Mouse (Mus musculus): ENCODE results near the gene Afap1l2. TPM values are rescaled to one million over a fixed set of nuclear protein-coding genes. Genes with fewer than 3 reads are reported as not detected.

Afap1l2 gene
- polyA plus RNA-seq, 1 experiment from 2014 or later, result 3.0 TPM

- 55% methylated on average over 9 of the region's 9 CpGs for WGBS
- H3K9me3 ChIP-seq (replicated peaks; ENCODE audit: control insufficient read depth, low read length), result no peaks in the 10 kb centered on the region
- no peak overlapping the region for H3K4me3 ChIP-seq (ENCODE audit: low read length)
- no peak overlapping the region for H3K9ac ChIP-seq (ENCODE audit: low read length)
- no peak overlapping the region for H3K4me2 ChIP-seq (ENCODE audit: low read depth, low read length)
- no peaks in the 10 kb centered on the region for H3K36me3 ChIP-seq (ENCODE audit: control insufficient read depth, insufficient read depth)
- ATAC-seq (replicated peaks; ENCODE audit: extremely low read depth, insufficient read depth, low FRiP score), result no peak
- H3K27me3 ChIP-seq (ENCODE audit: control insufficient read depth, insufficient read depth, low read length), result no peaks in the 10 kb centered on the region
- H3K4me1 ChIP-seq (ENCODE audit: control insufficient read depth, insufficient read depth, low read length), result 0 out of 2 replicates have a peak, but pooled peaks cover 2% of the 10 kb centered on the region
- no peak overlapping the region for H3K27ac ChIP-seq (ENCODE audit: low read length)
Observed at GRCm38 (mm10) chr19:56944211-56944610, 63.8 kb downstream of the Afap1l2 start.

DNA sequence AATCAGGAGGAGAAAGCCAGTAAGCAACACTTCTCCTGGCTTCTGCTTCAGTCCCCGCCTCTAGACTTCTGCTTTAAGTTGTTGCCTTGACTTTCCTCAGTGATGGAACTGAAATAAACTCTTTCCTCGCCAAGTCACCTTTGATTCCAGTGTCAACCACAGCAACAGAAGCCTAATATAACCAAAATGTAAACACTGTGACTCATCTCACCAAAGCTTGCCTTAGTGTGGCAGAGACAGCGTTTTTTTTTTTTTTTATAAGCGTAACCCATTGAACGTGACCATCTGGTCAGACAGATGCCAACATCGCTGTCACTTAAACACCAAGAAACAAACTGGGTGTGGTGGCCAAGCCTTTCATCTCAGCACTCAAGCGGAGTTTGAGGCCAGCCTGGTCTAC, 65.8 kb downstream of the Afap1l2 start:
- 91% methylated on average over 7 of the region's 7 CpGs for WGBS
- 0 out of 2 replicates have a peak, but pooled peaks cover 2% of the 10 kb centered on the region for H3K4me1 ChIP-seq (ENCODE audit: control insufficient read depth, insufficient read depth, low read length)

DNA sequence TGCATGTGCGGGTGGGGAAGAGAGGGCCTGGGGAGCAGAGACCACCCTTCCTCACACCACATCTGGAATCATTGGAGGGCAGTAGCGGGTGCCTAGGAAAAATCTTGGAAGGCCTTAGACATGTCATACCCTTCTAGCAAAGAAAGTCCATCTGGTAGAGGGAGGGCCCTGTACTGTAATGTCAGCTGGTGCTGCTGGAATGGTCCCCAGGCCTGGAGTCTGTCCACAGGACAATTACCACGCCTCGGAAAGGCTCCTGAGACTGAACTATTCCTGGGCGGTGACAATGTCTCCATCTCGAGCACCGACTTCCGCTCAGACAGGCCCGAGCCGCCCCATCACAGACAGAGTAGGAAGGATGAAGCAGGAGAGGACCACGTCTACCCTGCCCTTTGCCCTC, 67.5 kb downstream of the Afap1l2 start:
- H3K4me2 ChIP-seq (ENCODE audit: low read depth, low read length), result no peak overlapping the region
- 0 out of 2 replicates have a peak, but pooled peaks have one; percentile 41 for ATAC-seq (replicated peaks; ENCODE audit: extremely low read depth, insufficient read depth, low FRiP score)

More for the DNA sequence above, 65.8 kb downstream of the Afap1l2 start:
- no peak overlapping the region for H3K27ac ChIP-seq (ENCODE audit: low read length)
- no peaks in the 10 kb centered on the region for H3K27me3 ChIP-seq (ENCODE audit: control insufficient read depth, insufficient read depth, low read length)
- H3K36me3 ChIP-seq (ENCODE audit: control insufficient read depth, insufficient read depth), result no peaks in the 10 kb centered on the region
- H3K9me3 ChIP-seq (replicated peaks; ENCODE audit: control insufficient read depth, low read length), result 0 out of 2 replicates have a peak, but pooled peaks cover 2% of the 10 kb centered on the region
- H3K9ac ChIP-seq (ENCODE audit: low read length), result no peak overlapping the region
- ATAC-seq (replicated peaks; ENCODE audit: extremely low read depth, insufficient read depth, low FRiP score), result no peak
- H3K4me2 ChIP-seq (ENCODE audit: low read depth, low read length), result no peak overlapping the region
- no peak overlapping the region for H3K4me3 ChIP-seq (ENCODE audit: low read length)

DNA sequence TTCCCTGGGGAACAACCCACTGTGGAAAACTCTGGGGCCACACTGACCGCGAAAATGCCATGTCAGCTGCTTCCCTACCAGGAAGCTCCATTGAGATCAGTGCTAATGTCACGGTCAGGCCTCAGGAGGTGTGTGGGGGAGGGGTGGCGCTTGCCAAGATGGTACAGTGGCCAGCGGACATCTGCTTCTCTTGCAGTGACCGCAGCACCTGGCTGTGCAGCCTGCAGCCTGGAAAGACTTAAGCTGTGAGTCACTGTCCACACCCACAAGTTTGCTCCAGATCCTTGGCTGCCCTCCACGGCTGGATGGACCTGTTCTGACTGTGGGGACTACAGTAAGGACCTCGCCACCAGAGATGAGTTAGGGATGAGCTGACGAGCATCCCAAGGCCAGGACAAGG, 68.2 kb downstream of the Afap1l2 start:
- ATAC-seq (replicated peaks; ENCODE audit: extremely low read depth, insufficient read depth, low FRiP score), result no peak
- WGBS, result 66% methylated on average over 9 of the region's 9 CpGs
- H3K27me3 ChIP-seq (ENCODE audit: control insufficient read depth, insufficient read depth, low read length), result no peaks in the 10 kb centered on the region
- H3K36me3 ChIP-seq (ENCODE audit: control insufficient read depth, insufficient read depth), result no peaks in the 10 kb centered on the region
- no peak overlapping the region for H3K4me2 ChIP-seq (ENCODE audit: low read depth, low read length)
- H3K9me3 ChIP-seq (replicated peaks; ENCODE audit: control insufficient read depth, low read length), result 0 out of 2 replicates have a peak, but pooled peaks cover 2% of the 10 kb centered on the region
- no peak overlapping the region for H3K4me3 ChIP-seq (ENCODE audit: low read length)
- H3K27ac ChIP-seq (ENCODE audit: low read length), result no peak overlapping the region
- H3K4me1 ChIP-seq (ENCODE audit: control insufficient read depth, insufficient read depth, low read length), result 0 out of 2 replicates have a peak, but pooled peaks cover 2% of the 10 kb centered on the region
- H3K9ac ChIP-seq (ENCODE audit: low read length), result no peak overlapping the region

More for the DNA sequence above, 67.5 kb downstream of the Afap1l2 start:
- Histone ChIP-seq H3K27me3 (ENCODE audit: control insufficient read depth, insufficient read depth, low read length) (no peaks in the 10 kb centered on the region), H3K4me1 (ENCODE audit: control insufficient read depth, insufficient read depth, low read length) (0 out of 2 replicates have a peak, but pooled peaks cover 2% of the 10 kb centered on the region), H3K9me3 (replicated peaks; ENCODE audit: control insufficient read depth, low read length) (0 out of 2 replicates have a peak, but pooled peaks cover 2% of the 10 kb centered on the region), H3K9ac (ENCODE audit: low read length) (no peak overlapping the region), H3K36me3 (ENCODE audit: control insufficient read depth, insufficient read depth) (no peaks in the 10 kb centered on the region), H3K4me3 (ENCODE audit: low read length) (no peak overlapping the region), H3K27ac (ENCODE audit: low read length) (no peak overlapping the region)
- 73% methylated on average over 11 of the region's 11 CpGs for WGBS

- Histone ChIP-seq H3K4me1 (ENCODE audit: control insufficient read depth, insufficient read depth, low read length) (0 out of 2 replicates have a peak, but pooled peaks cover 2% of the 10 kb centered on the region), H3K27ac (ENCODE audit: low read length) (no peak overlapping the region), H3K4me3 (ENCODE audit: low read length) (no peak overlapping the region), H3K36me3 (ENCODE audit: control insufficient read depth, insufficient read depth) (no peaks in the 10 kb centered on the region), H3K9me3 (replicated peaks; ENCODE audit: control insufficient read depth, low read length) (0 out of 2 replicates have a peak, but pooled peaks cover 2% of the 10 kb centered on the region), H3K9ac (ENCODE audit: low read length) (no peak overlapping the region), H3K27me3 (ENCODE audit: control insufficient read depth, insufficient read depth, low read length) (no peaks in the 10 kb centered on the region), H3K4me2 (ENCODE audit: low read depth, low read length) (no peak overlapping the region)
- no peak for ATAC-seq (replicated peaks; ENCODE audit: extremely low read depth, insufficient read depth, low FRiP score)
- 91% methylated on average over 5 of the region's 5 CpGs for WGBS
Observed at GRCm38 (mm10) chr19:56937911-56938310, 70.1 kb downstream of the Afap1l2 start.

DNA sequence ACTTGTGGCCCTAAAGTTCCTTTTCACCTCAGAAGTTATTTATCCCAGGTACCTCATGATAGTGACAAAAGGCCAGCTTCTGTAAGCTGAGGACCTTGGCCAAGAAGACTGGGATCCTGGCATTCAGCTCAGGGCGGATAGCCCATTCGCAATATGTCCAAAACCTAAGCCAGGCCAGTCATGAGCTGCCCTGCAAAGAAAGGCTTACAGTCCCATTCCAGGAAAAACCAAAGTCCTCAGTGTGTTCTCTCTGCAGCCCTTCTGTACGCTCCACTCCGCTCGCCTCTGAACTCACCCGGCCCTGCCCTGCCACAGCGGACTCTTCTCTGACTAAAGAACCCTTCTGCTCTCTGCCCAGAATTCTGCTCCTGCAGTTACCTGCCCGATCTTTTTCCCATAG, 71.8 kb downstream of the Afap1l2 start:
- no peaks in the 10 kb centered on the region for H3K36me3 ChIP-seq (ENCODE audit: control insufficient read depth, insufficient read depth)
- no peak overlapping the region for H3K27ac ChIP-seq (ENCODE audit: low read length)
- H3K4me3 ChIP-seq (ENCODE audit: low read length), result no peak overlapping the region
- 91% methylated on average over 8 of the region's 8 CpGs for WGBS
- 0 out of 2 replicates have a peak, but pooled peaks cover 2% of the 10 kb centered on the region for H3K4me1 ChIP-seq (ENCODE audit: control insufficient read depth, insufficient read depth, low read length)
- no peak overlapping the region for H3K4me2 ChIP-seq (ENCODE audit: low read depth, low read length)
- H3K9me3 ChIP-seq (replicated peaks; ENCODE audit: control insufficient read depth, low read length), result 0 out of 2 replicates have a peak, but pooled peaks cover 2% of the 10 kb centered on the region
- no peaks in the 10 kb centered on the region for H3K27me3 ChIP-seq (ENCODE audit: control insufficient read depth, insufficient read depth, low read length)
- no peak for ATAC-seq (replicated peaks; ENCODE audit: extremely low read depth, insufficient read depth, low FRiP score)
- no peak overlapping the region for H3K9ac ChIP-seq (ENCODE audit: low read length)

DNA sequence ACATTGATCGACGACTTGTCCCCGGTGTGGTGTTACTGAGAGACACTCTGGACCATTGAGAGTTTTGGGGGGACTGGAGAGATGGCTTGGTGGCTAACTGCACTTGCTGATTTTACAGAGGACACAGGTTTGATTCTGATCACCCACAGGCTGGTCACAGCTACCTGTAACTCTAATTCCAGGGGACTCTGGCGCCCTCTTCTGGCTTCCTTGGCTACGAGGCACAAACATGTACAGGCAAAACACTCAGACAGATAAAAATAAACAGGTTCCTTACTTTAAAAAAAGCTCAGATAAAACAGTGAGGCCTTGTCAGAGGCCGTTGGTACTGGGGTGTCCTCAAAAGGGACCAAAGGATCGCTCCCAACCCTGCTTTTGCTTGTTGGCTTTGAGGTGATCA, 72.3 kb downstream of the Afap1l2 start:
- no peaks in the 10 kb centered on the region for H3K36me3 ChIP-seq (ENCODE audit: control insufficient read depth, insufficient read depth)
- no peak overlapping the region for H3K4me2 ChIP-seq (ENCODE audit: low read depth, low read length)
- 0 out of 2 replicates have a peak, but pooled peaks cover 2% of the 10 kb centered on the region for H3K9me3 ChIP-seq (replicated peaks; ENCODE audit: control insufficient read depth, low read length)
- no peak overlapping the region for H3K27ac ChIP-seq (ENCODE audit: low read length)
- H3K9ac ChIP-seq (ENCODE audit: low read length), result no peak overlapping the region
- 0 out of 2 replicates have a peak, but pooled peaks cover 2% of the 10 kb centered on the region for H3K4me1 ChIP-seq (ENCODE audit: control insufficient read depth, insufficient read depth, low read length)
- no peak for ATAC-seq (replicated peaks; ENCODE audit: extremely low read depth, insufficient read depth, low FRiP score)
- 82% methylated on average over 7 of the region's 7 CpGs for WGBS
- no peaks in the 10 kb centered on the region for H3K27me3 ChIP-seq (ENCODE audit: control insufficient read depth, insufficient read depth, low read length)
- H3K4me3 ChIP-seq (ENCODE audit: low read length), result no peak overlapping the region

DNA sequence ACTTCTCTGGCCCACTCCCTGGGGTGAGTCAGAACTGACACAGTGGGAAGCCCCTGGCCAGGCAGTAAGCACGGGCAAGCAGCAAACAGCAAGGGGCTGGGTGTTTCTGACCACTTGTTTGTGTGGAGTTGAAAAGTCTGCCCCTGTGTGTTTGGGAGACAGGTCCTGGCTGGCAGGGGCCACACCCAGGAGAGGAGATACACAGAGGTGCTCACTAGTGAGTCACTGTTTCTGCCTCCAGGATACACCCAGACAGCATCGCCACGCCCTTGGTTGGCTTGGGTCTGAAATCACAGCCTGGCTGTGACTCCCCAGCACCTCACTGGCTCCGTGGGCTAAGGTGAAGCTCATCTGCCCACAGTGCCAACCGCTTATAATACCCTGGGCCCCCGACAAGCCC, 72.9 kb downstream of the Afap1l2 start:
- H3K27me3 ChIP-seq (ENCODE audit: control insufficient read depth, insufficient read depth, low read length), result no peaks in the 10 kb centered on the region
- 84% methylated on average over 6 of the region's 6 CpGs for WGBS
- H3K4me2 ChIP-seq (ENCODE audit: low read depth, low read length), result no peak overlapping the region
- ATAC-seq (replicated peaks; ENCODE audit: extremely low read depth, insufficient read depth, low FRiP score), result no peak
- H3K4me3 ChIP-seq (ENCODE audit: low read length), result no peak overlapping the region
- 0 out of 2 replicates have a peak, but pooled peaks cover 2% of the 10 kb centered on the region for H3K4me1 ChIP-seq (ENCODE audit: control insufficient read depth, insufficient read depth, low read length)
- 0 out of 2 replicates have a peak, but pooled peaks cover 2% of the 10 kb centered on the region for H3K9me3 ChIP-seq (replicated peaks; ENCODE audit: control insufficient read depth, low read length)
- H3K36me3 ChIP-seq (ENCODE audit: control insufficient read depth, insufficient read depth), result no peaks in the 10 kb centered on the region
- no peak overlapping the region for H3K27ac ChIP-seq (ENCODE audit: low read length)
- no peak overlapping the region for H3K9ac ChIP-seq (ENCODE audit: low read length)

DNA sequence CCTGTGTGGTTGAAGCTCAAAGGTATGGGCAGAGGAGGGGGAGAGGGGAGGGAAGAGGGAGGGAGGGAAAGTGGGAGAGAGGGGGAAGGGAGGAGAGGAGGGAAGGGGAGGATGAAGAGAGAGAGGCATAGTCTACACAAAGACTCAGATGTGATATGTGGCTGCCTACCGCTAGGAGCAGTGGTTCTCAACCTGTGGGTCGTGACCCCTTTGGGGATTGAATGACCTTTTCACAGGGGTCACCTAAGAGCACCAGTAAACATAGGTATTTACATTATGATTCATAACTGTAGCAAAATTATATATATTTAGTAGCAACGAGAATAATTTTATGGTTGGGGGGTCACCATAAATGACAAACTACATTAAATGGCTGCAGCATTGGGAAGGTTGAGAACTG, 74.2 kb downstream of the Afap1l2 start:
- H3K9me3 ChIP-seq (replicated peaks; ENCODE audit: control insufficient read depth, low read length), result 0 out of 2 replicates have a peak, but pooled peaks cover 2% of the 10 kb centered on the region
- H3K4me2 ChIP-seq (ENCODE audit: low read depth, low read length), result no peak overlapping the region
- H3K36me3 ChIP-seq (ENCODE audit: control insufficient read depth, insufficient read depth), result no peaks in the 10 kb centered on the region
- WGBS, result 75% methylated on average over 3 of the region's 3 CpGs
- no peak overlapping the region for H3K27ac ChIP-seq (ENCODE audit: low read length)
- H3K4me3 ChIP-seq (ENCODE audit: low read length), result no peak overlapping the region
- no peaks in the 10 kb centered on the region for H3K4me1 ChIP-seq (ENCODE audit: control insufficient read depth, insufficient read depth, low read length)
- no peak overlapping the region for H3K9ac ChIP-seq (ENCODE audit: low read length)
- no peaks in the 10 kb centered on the region for H3K27me3 ChIP-seq (ENCODE audit: control insufficient read depth, insufficient read depth, low read length)
- no peak for ATAC-seq (replicated peaks; ENCODE audit: extremely low read depth, insufficient read depth, low FRiP score)
